Mouse (Mus musculus): ENCODE data around the gene Pccb.

- TF ChIP-seq CTCF (IDR thresholded peaks at IDR 0.05; ENCODE audit: borderline replicate concordance, insufficient read depth, low read depth, low read length) (no peak), POLR2A (IDR thresholded peaks at IDR 0.05; ENCODE audit: borderline replicate concordance, insufficient read depth, low read length) (no peak)
Measured at GRCm38 (mm10) chr9:100978666-100979065, 56.0 kb downstream of the Pccb start.
